Mouse (Mus musculus) kidney, embryonic 14.5 days (tissue): Measurements from ENCODE around the gene Snx32. TPM values are rescaled to one million over a fixed set of nuclear protein-coding genes. Genes with fewer than 3 reads are reported as not detected.
A peak's percentile ranks its signal among the peaks of the same experiment; 100 is the strongest.

Experiments used
- ATAC-seq: fragments of 200-750 bp; cut with Nextera tagmentation; 2 replicates; pipeline ENCODE4 v1.8.0; 2017; ENCODE audit warnings: moderate number of reproducible peaks, mild to moderate bottlenecking, moderate TSS enrichment, moderate library complexity; ENCODE audit not compliant: low FRiP score, low TSS enrichment
- H3K27ac ChIP-seq: fragments of 300-500 bp; sonication (generic); 2 replicates; pipeline ENCODE4 v1.5.1; 2014; ENCODE audit warnings: low read depth, mild to moderate bottlenecking, low read length, moderate library complexity, mixed read lengths
- H3K27me3 ChIP-seq: fragments of 300-500 bp; sonication (generic); 2 replicates; pipeline ENCODE4 v1.6.1; 2014; ENCODE audit warnings: mild to moderate bottlenecking, low read length; ENCODE audit not compliant: control insufficient read depth, insufficient read depth
- H3K36me3 ChIP-seq: fragments of 300-500 bp; sonication (generic); 2 replicates; pipeline ENCODE4 v1.6.1; 2014; ENCODE audit warnings: low read length, mixed read lengths; ENCODE audit not compliant: control insufficient read depth, insufficient read depth
- H3K4me1 ChIP-seq: fragments of 300-500 bp; sonication (generic); 2 replicates; pipeline ENCODE4 v1.6.1; 2014; ENCODE audit warnings: low read length, mixed read lengths; ENCODE audit not compliant: control insufficient read depth, insufficient read depth
- H3K4me2 ChIP-seq: fragments of 300-500 bp; sonication (generic); replicated peaks from 2 replicates; pipeline ENCODE4 v1.6.1; 2014; ENCODE audit warnings: low read depth, mild to moderate bottlenecking, low read length
- H3K4me3 ChIP-seq: fragments of 300-500 bp; sonication (generic); 2 replicates; pipeline ENCODE4 v1.5.1; 2014; ENCODE audit warnings: mild to moderate bottlenecking, low read length
- H3K9ac ChIP-seq: fragments of 300-500 bp; sonication (generic); 2 replicates; pipeline ENCODE4 v1.6.1; 2014; ENCODE audit warnings: low read depth, mild to moderate bottlenecking, low read length, moderate library complexity
- H3K9me3 ChIP-seq: fragments of 300-500 bp; sonication (generic); 2 replicates; pipeline ENCODE4 v1.6.1; 2016; ENCODE audit warnings: low read length; ENCODE audit not compliant: control insufficient read depth
- WGBS: fragments of 180-500 bp; shearing (Covaris S2); extraction: QIAGEN DNeasy Blood & Tissue Kit; methylation state at CpG from one replicate; pipeline ENCODE4 v1.1.7; 2014; 5-methylcytosine and 5-hydroxymethylcytosine counted together
- polyA plus RNA-seq: library from polyadenylated mRNA; unstranded; fragments of >200 nt; fragmentation: Nextera tagmentation; extraction: Ambion mirVana; gene quantifications from 2 replicates; pipeline ENCODE4 v1.2.1, GENCODE M21; 2014

Gene Snx32
- polyA plus RNA-seq, 1 experiment from 2014 or later: 6.5 TPM

GRCm38 (mm10) chr19:5544031-5544430 is 33.7 kb upstream of the Snx32 start:
- H3K4me2 ChIP-seq: no peak overlapping the region
- no peaks in the 10 kb centered on the region for H3K36me3 ChIP-seq
- H3K9me3 ChIP-seq: no peaks in the 10 kb centered on the region
- ATAC-seq: no peak
- 59% methylated on average over 11 of the region's 11 CpGs for WGBS
- no peak overlapping the region for H3K9ac ChIP-seq
- no peak overlapping the region for H3K27ac ChIP-seq
- peaks cover 5% of the 10 kb centered on the region; the same call in 1 of the 2 replicates for H3K4me1 ChIP-seq
- no peaks in the 10 kb centered on the region for H3K27me3 ChIP-seq
- H3K4me3 ChIP-seq: no peak overlapping the region

DNA sequence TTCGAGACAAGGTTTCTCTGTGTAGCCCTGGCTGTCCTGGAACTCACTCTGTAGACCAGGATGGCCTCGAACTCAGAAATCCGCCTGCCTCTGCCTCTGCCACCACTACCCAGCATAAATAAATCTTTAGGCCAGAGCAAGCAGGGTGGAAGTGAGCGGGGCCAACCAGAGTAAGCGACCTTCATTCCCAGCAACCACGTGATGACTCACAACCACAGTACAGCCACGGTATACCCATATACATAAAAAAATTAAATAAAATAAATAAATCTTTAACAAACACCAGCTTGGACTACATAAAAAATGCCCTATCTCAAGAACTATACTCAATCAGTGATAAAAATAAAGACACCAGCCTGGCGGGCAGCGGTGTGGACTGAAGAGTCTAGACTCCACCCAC is 33.0 kb upstream of the Snx32 start:
- 87% methylated on average over 9 of the region's 9 CpGs for WGBS
- ATAC-seq: no peak
- no peak overlapping the region for H3K27ac ChIP-seq

GRCm38 (mm10) chr19:5538786-5539185 is 28.4 kb upstream of the Snx32 start:
- WGBS: 53% methylated on average over 8 of the region's 8 CpGs
- Histone ChIP-seq H3K4me3 (no peak overlapping the region), H3K27me3 (no peaks in the 10 kb centered on the region), H3K9ac (no peak overlapping the region), H3K4me2 (no peak overlapping the region), H3K9me3 (no peaks in the 10 kb centered on the region), H3K4me1 (peaks cover 15% of the 10 kb centered on the region; the same call in 1 of the 2 replicates), H3K36me3 (no peaks in the 10 kb centered on the region), H3K27ac (no peak overlapping the region)
- ATAC-seq: no peak

More for the DNA sequence above, 33.0 kb upstream of the Snx32 start:
- Histone ChIP-seq H3K9me3 (no peaks in the 10 kb centered on the region), H3K27me3 (no peaks in the 10 kb centered on the region), H3K4me2 (no peak overlapping the region), H3K9ac (no peak overlapping the region), H3K36me3 (no peaks in the 10 kb centered on the region), H3K4me3 (no peak overlapping the region), H3K4me1 (peaks cover 12% of the 10 kb centered on the region; the same call in 1 of the 2 replicates)

GRCm38 (mm10) chr19:5532520-5532919 is 22.2 kb upstream of the Snx32 start:
- WGBS: 72% methylated on average over 8 of the region's 8 CpGs
- H3K4me2 ChIP-seq: no peak overlapping the region
- H3K27ac ChIP-seq: no peak overlapping the region
- no peaks in the 10 kb centered on the region for H3K9me3 ChIP-seq
- no peaks in the 10 kb centered on the region for H3K36me3 ChIP-seq
- H3K27me3 ChIP-seq: no peaks in the 10 kb centered on the region
- H3K4me1 ChIP-seq: 0 out of 2 replicates have a peak, but pooled peaks cover 3% of the 10 kb centered on the region
- no peak overlapping the region for H3K9ac ChIP-seq
- no peak overlapping the region for H3K4me3 ChIP-seq
- ATAC-seq: no peak

GRCm38 (mm10) chr19:5530138-5530524 is 19.8 kb upstream of the Snx32 start:
- ATAC-seq: no peak
- H3K9ac ChIP-seq: no peak overlapping the region
- WGBS: 64% methylated on average over 7 of the region's 7 CpGs

GRCm38 (mm10) chr19:5529325-5530137 is 19.2 kb upstream of the Snx32 start:
- Histone ChIP-seq H3K4me3 (peak overlapping the region; percentile 12; the same call in 1 of the 2 replicates), H3K9me3 (no peaks in the 10 kb centered on the region), H3K9ac (no peak overlapping the region), H3K27me3 (no peaks in the 10 kb centered on the region), H3K4me1 (0 out of 2 replicates have a peak, but pooled peaks cover 3% of the 10 kb centered on the region), H3K36me3 (no peaks in the 10 kb centered on the region), H3K4me2 (peak overlapping the region; percentile 42), H3K27ac (peak overlapping the region; percentile 84)
- 13% methylated on average over 20 of the region's 20 CpGs for WGBS
- ATAC-seq: peak; percentile 97

More at GRCm38 (mm10) chr19:5530138-5530524, 19.8 kb upstream of the Snx32 start:
- Histone ChIP-seq H3K9me3 (no peaks in the 10 kb centered on the region), H3K36me3 (no peaks in the 10 kb centered on the region), H3K27me3 (no peaks in the 10 kb centered on the region), H3K27ac (no peak overlapping the region; the same call in 1 of the 2 replicates), H3K4me2 (no peak overlapping the region), H3K4me3 (no peak overlapping the region), H3K4me1 (0 out of 2 replicates have a peak, but pooled peaks cover 3% of the 10 kb centered on the region)

GRCm38 (mm10) chr19:5525204-5525603 is 14.9 kb upstream of the Snx32 start:
- H3K27ac ChIP-seq: no peak overlapping the region
- ATAC-seq: no peak
- 0 out of 2 replicates have a peak, but pooled peaks cover 3% of the 10 kb centered on the region for H3K4me1 ChIP-seq
- no peak overlapping the region for H3K9ac ChIP-seq
- H3K27me3 ChIP-seq: no peaks in the 10 kb centered on the region
- H3K9me3 ChIP-seq: no peaks in the 10 kb centered on the region
- no peak overlapping the region for H3K4me3 ChIP-seq
- H3K4me2 ChIP-seq: no peak overlapping the region
- WGBS: 67% methylated on average over 5 of the region's 5 CpGs
- no peaks in the 10 kb centered on the region for H3K36me3 ChIP-seq

- Histone ChIP-seq H3K4me2 (no peak overlapping the region), H3K27ac (no peak overlapping the region), H3K4me1 (no peaks in the 10 kb centered on the region), H3K9me3 (no peaks in the 10 kb centered on the region), H3K27me3 (no peaks in the 10 kb centered on the region), H3K9ac (no peak overlapping the region), H3K4me3 (no peak overlapping the region), H3K36me3 (no peaks in the 10 kb centered on the region)
- ATAC-seq: no peak
- WGBS: 88% methylated on average over 3 of the region's 3 CpGs
Measured at GRCm38 (mm10) chr19:5518721-5519120, 8.4 kb upstream of the Snx32 start.

- no peaks in the 10 kb centered on the region for H3K9me3 ChIP-seq
- no peak overlapping the region for H3K27ac ChIP-seq
- no peak overlapping the region for H3K4me2 ChIP-seq
- H3K4me1 ChIP-seq: no peaks in the 10 kb centered on the region
- H3K9ac ChIP-seq: no peak overlapping the region
- no peaks in the 10 kb centered on the region for H3K36me3 ChIP-seq
- no peak for ATAC-seq
- WGBS: 79% methylated on average over 8 of the region's 8 CpGs
- no peaks in the 10 kb centered on the region for H3K27me3 ChIP-seq
- H3K4me3 ChIP-seq: no peak overlapping the region
Measured at GRCm38 (mm10) chr19:5516906-5517505, 6.7 kb upstream of the Snx32 start.
